Mouse (Mus musculus): Measurements from ENCODE around the gene Cacnb1. TPM values are rescaled to one million over a fixed set of nuclear protein-coding genes. Genes with fewer than 3 reads are reported as not detected.

Gene Cacnb1
- polyA plus RNA-seq, 1 experiment from 2014 or later: 70.1 TPM

- Histone ChIP-seq H3K27me3 (no peaks in the 10 kb centered on the region), H3K36me3 (peaks cover 37% of the 10 kb centered on the region), H3K4me2 (no peak overlapping the region; the same call in 1 of the 2 replicates), H3K4me3 (no peak overlapping the region), H3K27ac (replicated peaks) (no peak overlapping the region), H3K4me1 (replicated peaks) (peaks cover 24% of the 10 kb centered on the region), H3K9me3 (no peaks in the 10 kb centered on the region), H3K9ac (no peak overlapping the region)
- 47% methylated on average over 17 of the region's 17 CpGs for WGBS
- ATAC-seq (ENCODE audit: low FRiP score, low read depth): no peak
Observed at GRCm38 (mm10) chr11:98003171-98003671, 19.6 kb downstream of the Cacnb1 start.

GRCm38 (mm10) chr11:98002627-98003026 is 20.2 kb downstream of the Cacnb1 start:
- Histone ChIP-seq H3K4me3 (no peak overlapping the region), H3K27ac (replicated peaks) (no peak overlapping the region), H3K36me3 (peaks cover 31% of the 10 kb centered on the region), H3K27me3 (no peaks in the 10 kb centered on the region), H3K4me1 (replicated peaks) (peaks cover 24% of the 10 kb centered on the region), H3K4me2 (no peak overlapping the region; the same call in 1 of the 2 replicates), H3K9me3 (no peaks in the 10 kb centered on the region), H3K9ac (no peak overlapping the region)
- no peak for ATAC-seq (ENCODE audit: low FRiP score, low read depth)
- WGBS: 17% methylated on average over 12 of the region's 12 CpGs

- 62% methylated on average over 6 of the region's 6 CpGs for WGBS
- no peaks in the 10 kb centered on the region for H3K9me3 ChIP-seq
- no peak overlapping the region for H3K27ac ChIP-seq (replicated peaks)
- no peak overlapping the region for H3K4me3 ChIP-seq
- no peak for ATAC-seq (ENCODE audit: low FRiP score, low read depth)
- H3K4me1 ChIP-seq (replicated peaks): peaks cover 24% of the 10 kb centered on the region
- peaks cover 26% of the 10 kb centered on the region for H3K36me3 ChIP-seq
- no peak overlapping the region for H3K4me2 ChIP-seq
- H3K27me3 ChIP-seq: no peaks in the 10 kb centered on the region
- H3K9ac ChIP-seq: no peak overlapping the region
Observed at GRCm38 (mm10) chr11:98001986-98002385, 20.8 kb downstream of the Cacnb1 start.

GRCm38 (mm10) chr11:98001351-98001824 is 21.4 kb downstream of the Cacnb1 start:
- no peak overlapping the region for H3K27ac ChIP-seq (replicated peaks)
- H3K9me3 ChIP-seq: no peaks in the 10 kb centered on the region
- no peak for ATAC-seq (ENCODE audit: low FRiP score, low read depth)
- H3K4me2 ChIP-seq: no peak overlapping the region
- H3K9ac ChIP-seq: no peak overlapping the region
- H3K36me3 ChIP-seq: peaks cover 23% of the 10 kb centered on the region
- H3K27me3 ChIP-seq: no peaks in the 10 kb centered on the region
- no peak overlapping the region for H3K4me3 ChIP-seq
- peaks cover 24% of the 10 kb centered on the region for H3K4me1 ChIP-seq (replicated peaks)
- WGBS: 44% methylated on average over 11 of the region's 11 CpGs

GRCm38 (mm10) chr11:98000378-98001140 is 22.3 kb downstream of the Cacnb1 start:
- H3K4me1 ChIP-seq (replicated peaks): peaks cover 27% of the 10 kb centered on the region
- H3K27me3 ChIP-seq: no peaks in the 10 kb centered on the region
- no peak overlapping the region for H3K4me3 ChIP-seq
- no peak overlapping the region for H3K4me2 ChIP-seq
- no peak overlapping the region for H3K27ac ChIP-seq (replicated peaks)
- no peaks in the 10 kb centered on the region for H3K9me3 ChIP-seq
- H3K36me3 ChIP-seq: peaks cover 21% of the 10 kb centered on the region
- 47% methylated on average over 7 of the region's 7 CpGs for WGBS
- no peak for ATAC-seq (ENCODE audit: low FRiP score, low read depth)
- H3K9ac ChIP-seq: no peak overlapping the region

- H3K36me3 ChIP-seq: peaks cover 14% of the 10 kb centered on the region
- WGBS: 62% methylated on average over 5 of the region's 5 CpGs
- peaks cover under 1% of the 10 kb centered on the region; the same call in 1 of the 2 replicates for H3K27me3 ChIP-seq
- H3K9ac ChIP-seq: no peak overlapping the region
- H3K4me3 ChIP-seq: no peak overlapping the region
- H3K27ac ChIP-seq (replicated peaks): no peak overlapping the region
- no peak for ATAC-seq (ENCODE audit: low FRiP score, low read depth)
- peaks cover 36% of the 10 kb centered on the region for H3K4me1 ChIP-seq (replicated peaks)
- H3K9me3 ChIP-seq: no peaks in the 10 kb centered on the region
- no peak overlapping the region for H3K4me2 ChIP-seq
Observed at GRCm38 (mm10) chr11:97999748-98000147, 23.1 kb downstream of the Cacnb1 start.

- Histone ChIP-seq H3K9me3 (no peaks in the 10 kb centered on the region), H3K9ac (no peak overlapping the region), H3K36me3 (peaks cover 7% of the 10 kb centered on the region), H3K27me3 (peaks cover 7% of the 10 kb centered on the region; the same call in 1 of the 2 replicates), H3K4me1 (replicated peaks) (peaks cover 40% of the 10 kb centered on the region), H3K4me3 (no peak overlapping the region), H3K27ac (replicated peaks) (no peak overlapping the region), H3K4me2 (no peak overlapping the region)
- ATAC-seq (ENCODE audit: low FRiP score, low read depth): no peak
- 73% methylated on average over 7 of the region's 7 CpGs for WGBS
Observed at GRCm38 (mm10) chr11:97998898-97999608, 23.8 kb downstream of the Cacnb1 start.

- Histone ChIP-seq H3K27me3 (peaks cover 7% of the 10 kb centered on the region; the same call in 1 of the 2 replicates), H3K4me1 (replicated peaks) (peaks cover 33% of the 10 kb centered on the region), H3K27ac (replicated peaks) (no peak overlapping the region), H3K36me3 (peaks cover 5% of the 10 kb centered on the region; the same call in 1 of the 2 replicates), H3K4me3 (no peak overlapping the region), H3K9ac (no peak overlapping the region), H3K4me2 (no peak overlapping the region), H3K9me3 (no peaks in the 10 kb centered on the region)
- ATAC-seq (ENCODE audit: low FRiP score, low read depth): no peak
- whole genome bisulfite sequencing: 87% methylated on average over 11 of the region's 11 CpGs
Observed at GRCm38 (mm10) chr11:97998074-97998793, 24.6 kb downstream of the Cacnb1 start.

GRCm38 (mm10) chr11:97997387-97997960 is 25.4 kb downstream of the Cacnb1 start:
- no peak for ATAC-seq (ENCODE audit: low FRiP score, low read depth)
- 72% methylated on average over 8 of the region's 8 CpGs for WGBS
- peaks cover 26% of the 10 kb centered on the region for H3K4me1 ChIP-seq (replicated peaks)
- no peaks in the 10 kb centered on the region for H3K36me3 ChIP-seq
- H3K9me3 ChIP-seq: no peaks in the 10 kb centered on the region
- no peak overlapping the region for H3K27ac ChIP-seq (replicated peaks)
- H3K4me2 ChIP-seq: no peak overlapping the region
- H3K9ac ChIP-seq: no peak overlapping the region
- H3K4me3 ChIP-seq: no peak overlapping the region
- peaks cover 7% of the 10 kb centered on the region; the same call in 1 of the 2 replicates for H3K27me3 ChIP-seq

- Histone ChIP-seq H3K4me3 (no peak overlapping the region), H3K9me3 (no peaks in the 10 kb centered on the region), H3K4me2 (no peak overlapping the region), H3K4me1 (replicated peaks) (peaks cover 26% of the 10 kb centered on the region), H3K36me3 (no peaks in the 10 kb centered on the region), H3K27me3 (peaks cover 7% of the 10 kb centered on the region; the same call in 1 of the 2 replicates), H3K27ac (replicated peaks) (no peak overlapping the region), H3K9ac (no peak overlapping the region)
- ATAC-seq (ENCODE audit: low FRiP score, low read depth): no peak
- WGBS: 77% methylated on average over 1 of the region's 1 CpGs
Observed at GRCm38 (mm10) chr11:97996691-97997090, 26.1 kb downstream of the Cacnb1 start.

GRCm38 (mm10) chr11:97995564-97996288 is 27.1 kb downstream of the Cacnb1 start, which contains the start of gene Arl5c:
Gene Arl5c (minus strand): TSS chr11:97996181.
- H3K4me1 ChIP-seq (replicated peaks): peaks cover 22% of the 10 kb centered on the region
- H3K9me3 ChIP-seq: no peaks in the 10 kb centered on the region
- peaks cover 7% of the 10 kb centered on the region; the same call in 1 of the 2 replicates for H3K27me3 ChIP-seq
- H3K36me3 ChIP-seq: no peaks in the 10 kb centered on the region
- no peak within 1 kb of the TSS for H3K27ac ChIP-seq (replicated peaks)
- H3K4me3 ChIP-seq: peak within 1 kb of the TSS; percentile 41
- H3K9ac ChIP-seq: peak within 1 kb of the TSS; percentile 31
- peak within 1 kb of the TSS; percentile 84 for H3K4me2 ChIP-seq
- peak; percentile 61 for ATAC-seq (ENCODE audit: low FRiP score, low read depth)
- 1% methylated on average over 26 of the region's 26 CpGs for WGBS
